Mouse (Mus musculus) ES-E14 (cell line): ENCODE data around the gene Nradd. TPM values are rescaled to one million over a fixed set of nuclear protein-coding genes. Genes with fewer than 3 reads are reported as not detected.
A peak's percentile ranks its signal among the peaks of the same experiment; 100 is the strongest.

Source experiments
- DNase-seq: peaks from one replicate; pipeline ENCODE4 v3.0.0-alpha.2; 2013; ENCODE audit warnings: low read depth, low spot score
- H3K27ac ChIP-seq: 2 replicates; pipeline ENCODE4 v1.5.1; 2012; ENCODE audit warnings: low read depth, mild to moderate bottlenecking, low read length, moderate library complexity, mixed read lengths; ENCODE audit not compliant: poor library complexity, insufficient read depth, severe bottlenecking
- H3K36me3 ChIP-seq: 2 replicates; pipeline ENCODE4 v1.6.1; 2012; ENCODE audit warnings: mild to moderate bottlenecking, low read length, moderate library complexity, mixed read lengths; ENCODE audit not compliant: control insufficient read depth, poor library complexity, insufficient read depth, severe bottlenecking
- H3K4me1 ChIP-seq, 2 experiments: fragments of 150-350 bp in 1 of 2; sonication (generic) in 1 of 2; 2 replicates each; pipeline ENCODE4 v1.6.1; 2012; ENCODE audit warnings: low read length in 2 of 2, mild to moderate bottlenecking in 1 of 2, mixed read lengths in 1 of 2; ENCODE audit not compliant: control insufficient read depth in 2 of 2, insufficient read depth in 2 of 2, poor library complexity in 1 of 2
- H3K4me3 ChIP-seq, 2 experiments: fragments of 150-350 bp in 1 of 2; sonication (generic) in 1 of 2; 2 replicates each; pipeline ENCODE4 v1.5.1; 2012; ENCODE audit warnings: low read length in 2 of 2, low read depth in 1 of 2, mild to moderate bottlenecking in 1 of 2, mixed read lengths in 1 of 2; ENCODE audit not compliant: insufficient read depth in 1 of 2, poor library complexity in 1 of 2, severe bottlenecking in 1 of 2
- H3K9ac ChIP-seq: 2 replicates; pipeline ENCODE4 v1.6.1; 2012; ENCODE audit warnings: low read depth, mild to moderate bottlenecking, low read length, mixed read lengths; ENCODE audit not compliant: poor library complexity, insufficient read depth, severe bottlenecking
- H3K9me3 ChIP-seq: fragments of 150-350 bp; sonication (generic); 2 replicates; pipeline ENCODE4 v1.6.1; 2012; ENCODE audit warnings: low read depth, mild to moderate bottlenecking, low read length; ENCODE audit not compliant: control insufficient read depth, insufficient read depth
- CHD2 ChIP-seq: IDR thresholded peaks from 2 replicates; pipeline ENCODE4 v1.6.1; 2014; ENCODE audit warnings: mild to moderate bottlenecking, low read depth, low read length, inconsistent platforms
- HCFC1 ChIP-seq: IDR thresholded peaks from 2 replicates; pipeline ENCODE4 v1.6.1; 2012; ENCODE audit warnings: low read length, inconsistent platforms, borderline replicate concordance; ENCODE audit not compliant: insufficient read depth
- MAFK ChIP-seq: IDR thresholded peaks from 2 replicates; pipeline ENCODE4 v1.6.1; 2014; ENCODE audit warnings: mild to moderate bottlenecking, low read depth, low read length, inconsistent platforms; ENCODE audit not compliant: insufficient read depth
- ZC3H11A ChIP-seq: IDR thresholded peaks from 2 replicates; pipeline ENCODE4 v1.6.1; 2012; ENCODE audit warnings: low read depth, mild to moderate bottlenecking, inconsistent platforms, low read length, borderline replicate concordance
- ZNF384 ChIP-seq: IDR thresholded peaks from 2 replicates; pipeline ENCODE4 v1.6.1; 2012; ENCODE audit warnings: low read depth, low read length, inconsistent platforms
- in situ Hi-C, 2 experiments: fragments of 600-800 bp; cut with MboI; formaldehyde crosslinking; loops; one replicate each; pipeline ENCODE4 v1.15.1; 2025; ENCODE audit warnings: low sequenced_read_pairs in 2 of 2, inconsistent platforms in 1 of 2; ENCODE audit not compliant: unreplicated experiment in 2 of 2
- total RNA-seq: library from RNA; depleted of rRNA; stranded (reverse); fragments of 300-350 nt; gene quantifications from 2 replicates; pipeline ENCODE4 v1.2.3, GENCODE M21; 2012

The Nradd gene
- total RNA-seq, 1 experiment: 65.5 TPM

GRCm38 (mm10) chr9:110631651-110632275, 7.5 kb upstream of the Nradd start:
- Histone ChIP-seq H3K9ac (peak overlapping the region; percentile 29), H3K9me3 (no peaks in the 10 kb centered on the region)
- DNase-seq: no peak

GRCm38 (mm10) chr9:110631191-110631590, 6.9 kb upstream of the Nradd start:
- H3K4me1 ChIP-seq: peaks cover 2 to 13% of the 10 kb centered on the region in 2 experiments; a peak in 1 of 4 replicates
- in situ Hi-C loops: no loop called here
- H3K9ac ChIP-seq: no peak overlapping the region; the same call in 1 of the 2 replicates
- H3K4me3 ChIP-seq: peak overlapping the region; percentile 57 to 74
- no peaks in the 10 kb centered on the region for H3K9me3 ChIP-seq
- no peak overlapping the region for H3K27ac ChIP-seq
- H3K36me3 ChIP-seq: peaks cover 10% of the 10 kb centered on the region; the same call in 1 of the 2 replicates
- TF ChIP-seq HCFC1 (peak; percentile 42; the same call in 1 of the 2 replicates), ZC3H11A (peak; percentile 47; the same call in 1 of the 2 replicates), CHD2 (no peak), MAFK (no peak)
- no peak for DNase-seq

More at GRCm38 (mm10) chr9:110631651-110632275, 7.5 kb upstream of the Nradd start:
- Histone ChIP-seq H3K4me1 (peaks cover 2 to 13% of the 10 kb centered on the region in 2 experiments; a peak in 1 of 4 replicates), H3K36me3 (peaks cover 8% of the 10 kb centered on the region; the same call in 1 of the 2 replicates), H3K27ac (no peak overlapping the region), H3K4me3 (peak overlapping the region; percentile 57 to 74)
- in situ Hi-C loops: no loop called here
- no peak for TF ChIP-seq ZNF384
- TF ChIP-seq CHD2: no peak

GRCm38 (mm10) chr9:110630171-110630570, 5.9 kb upstream of the Nradd start:
- H3K27ac ChIP-seq: no peak overlapping the region
- no peak for TF ChIP-seq ZNF384
- in situ Hi-C loops: no loop called here
- peaks cover 12% of the 10 kb centered on the region; the same call in 1 of the 2 replicates for H3K36me3 ChIP-seq
- DNase-seq: no peak
- no peak overlapping the region for H3K9ac ChIP-seq
- peaks cover 2 to 17% of the 10 kb centered on the region in 2 experiments; a peak in 1 of 4 replicates for H3K4me1 ChIP-seq
- H3K9me3 ChIP-seq: no peaks in the 10 kb centered on the region
- no peak overlapping the region for H3K4me3 ChIP-seq

- Histone ChIP-seq H3K4me3 (peak overlapping the region; percentile 56 to 83), H3K4me1 (peaks cover 0 to 13% of the 10 kb centered on the region in 2 experiments; a peak in 1 of 4 replicates), H3K9ac (peak overlapping the region; percentile 53), H3K27ac (no peak overlapping the region), H3K9me3 (no peaks in the 10 kb centered on the region), H3K36me3 (peaks cover 23% of the 10 kb centered on the region; the same call in 1 of the 2 replicates)
- TF ChIP-seq CHD2: no peak
- TF ChIP-seq ZC3H11A: no peak
- TF ChIP-seq HCFC1: no peak
- no peak for TF ChIP-seq ZNF384
- TF ChIP-seq MAFK: no peak
- in situ Hi-C loops: no loop called here
- DNase-seq: no peak
These were observed 1.2 kb upstream of the Nradd start for GRCm38 (mm10) chr9:110625350-110625908.
